Mouse (Mus musculus) embryonic fibroblast, embryonic 13.5 days (primary cell): ENCODE measurements around the gene Ttc23.

Source experiments
- CTCF ChIP-seq: IDR thresholded peaks from 2 replicates; pipeline ENCODE4 v1.5.1; 2011; ENCODE audit warnings: mild to moderate bottlenecking, control low read depth, low read length, moderate library complexity, borderline replicate concordance; ENCODE audit not compliant: insufficient read depth
- POLR2A ChIP-seq: IDR thresholded peaks from 2 replicates; pipeline ENCODE4 v1.6.1; 2011; ENCODE audit warnings: low read depth, mild to moderate bottlenecking, control low read depth, low read length, moderate library complexity

GRCm38 (mm10) chr7:67655186-67655585, 8.0 kb downstream of the Ttc23 start:
- TF ChIP-seq CTCF (no peak), POLR2A (no peak)
